Comparison of ENCODE assay signal across 9 mouse cellular contexts in genomic region chr8:92364148-92364775, GRCm38 (mm10). TPM values are rescaled to one million over a fixed set of nuclear protein-coding genes. Genes with fewer than 3 reads are reported as not detected.
DNase-seq lines count a peak whose midpoint lies in the region; ATAC-seq and TF ChIP-seq lines count a peak whose summit lies in the region.
"Had no signal": no experiment of that assay in that cellular context is flagged by ENCODE, and none has a peak within 500 bp of the region (broad histone marks: within the 10 kb centered on the region; RNA-seq: fewer than 3 reads in every experiment).

No protein-coding gene starts in this region.

- no peak overlapping the region for H3K27ac ChIP-seq in left cerebral cortex, adult 2 months
- 0 out of 2 replicates have a peak overlapping the region, but pooled peaks have one; percentile 22 for H3K27ac ChIP-seq in heart, embryonic 11.5 days (ENCODE audit: low read depth, low read length)
- H3K27ac ChIP-seq in kidney, postnatal 0 days: no peak overlapping the region

- no peak for TF ChIP-seq POLR2A in brain, embryonic 14.5 days (IDR thresholded peaks at IDR 0.05; ENCODE audit: borderline replicate concordance, extremely low read depth, insufficient read depth, insufficient read length, poor library complexity, severe bottlenecking)

- peaks cover 78% of the 10 kb centered on the region for H3K27me3 ChIP-seq in heart, embryonic 11.5 days (ENCODE audit: control insufficient read depth, insufficient read depth, low read length)
- peaks cover 73% of the 10 kb centered on the region for H3K27me3 ChIP-seq in kidney, postnatal 0 days (ENCODE audit: insufficient read depth, low read length)
- peaks cover 8% of the 10 kb centered on the region; the same call in 1 of the 2 replicates for H3K27me3 ChIP-seq in splenic B cell, adult 2 months (ENCODE audit: control insufficient read depth, insufficient read depth, low read length, poor library complexity, severe bottlenecking)

- peak; percentile 44 for TF ChIP-seq CTCF in left cerebral cortex, adult 2 months (IDR thresholded peaks at IDR 0.05)
- peak; percentile 60; the same call in 1 of the 2 replicates for TF ChIP-seq CTCF in brain, embryonic 14.5 days (IDR thresholded peaks at IDR 0.05; ENCODE audit: borderline replicate concordance, extremely low read depth, insufficient read depth, insufficient read length)
- TF ChIP-seq CTCF in kidney, postnatal 0 days (IDR thresholded peaks at IDR 0.05; ENCODE audit: low read depth): peak; percentile 59

- no peak for ATAC-seq in heart, embryonic 11.5 days (replicated peaks; ENCODE audit: insufficient number of reproducible peaks, low FRiP score, low TSS enrichment)
- no peak for ATAC-seq in kidney, postnatal 0 days (replicated peaks; ENCODE audit: low FRiP score, low read depth)

- H3K9ac ChIP-seq in heart, embryonic 11.5 days (ENCODE audit: low read depth, low read length): peak overlapping the region; percentile 61
- no peak overlapping the region for H3K9ac ChIP-seq in kidney, postnatal 0 days (ENCODE audit: low read depth, low read length)

- peak overlapping the region; percentile 57 for H3K4me2 ChIP-seq in heart, embryonic 11.5 days
- peak overlapping the region; percentile 21; the same call in 1 of the 2 replicates for H3K4me2 ChIP-seq in kidney, postnatal 0 days (ENCODE audit: low read length)

- H3K4me3 ChIP-seq in left cerebral cortex, adult 2 months: no peak overlapping the region
- H3K4me3 ChIP-seq in heart, embryonic 11.5 days (ENCODE audit: low read depth, low read length): peak overlapping the region; percentile 27
- H3K4me3 ChIP-seq in kidney, postnatal 0 days (replicated peaks; ENCODE audit: low read depth, low read length): 0 out of 2 replicates have a peak overlapping the region, but pooled peaks have one; percentile 1

- no peak for DNase-seq in left cerebral cortex, adult 2 months (ENCODE audit: extremely low spot score in 1 of 2, low spot score in 2 of 2)
- no peak for DNase-seq in left cerebral cortex, adult 8-10 months (ENCODE audit: low spot score in 2 of 2)
- DNase-seq in brain, embryonic 14.5 days (ENCODE audit: low read depth): peak; percentile 66
- DNase-seq in kidney, postnatal 0 days (ENCODE audit: low spot score): peak; percentile 65
- peak; percentile 82 for DNase-seq in lung, postnatal 25 days (ENCODE audit: low spot score)
- DNase-seq in splenic B cell, adult 2 months (ENCODE audit: low read depth, low spot score): peak; percentile 48
- no peak for DNase-seq in adipocyte (ENCODE audit: low spot score)

- H3K9me3 ChIP-seq in heart, embryonic 11.5 days (replicated peaks; ENCODE audit: control insufficient read depth, low read length): no peaks in the 10 kb centered on the region
- H3K9me3 ChIP-seq in kidney, postnatal 0 days (replicated peaks; ENCODE audit: low read length): no peaks in the 10 kb centered on the region

- no peaks in the 10 kb centered on the region for H3K36me3 ChIP-seq in heart, embryonic 11.5 days (ENCODE audit: control insufficient read depth, insufficient read depth, low read length)
- no peaks in the 10 kb centered on the region for H3K36me3 ChIP-seq in kidney, postnatal 0 days (ENCODE audit: insufficient read depth, low read length)
- H3K36me3 ChIP-seq in splenic B cell, adult 2 months (ENCODE audit: control insufficient read depth, insufficient read depth, low read length, poor library complexity, severe bottlenecking): no peaks in the 10 kb centered on the region

- peaks cover 24% of the 10 kb centered on the region for H3K4me1 ChIP-seq in heart, embryonic 11.5 days (ENCODE audit: control insufficient read depth, insufficient read depth, low read length)
- H3K4me1 ChIP-seq in kidney, postnatal 0 days (replicated peaks; ENCODE audit: insufficient read depth, low read length): no peaks in the 10 kb centered on the region; the same call in 1 of the 2 replicates

- WGBS in heart, embryonic 11.5 days (ENCODE audit: insufficient replicate concordance): 12% methylated on average over 20 of the region's 20 CpGs
- 10% methylated on average over 20 of the region's 20 CpGs for WGBS in kidney, postnatal 0 days

- intact Hi-C loops in left cerebral cortex, adult 2 months (cut with DNase I): loop anchor here (5.0 to 10.0 kb wide), 2 partner anchors 358 to 1169 kb away; partner anchors contain the start of gene Aktip

RNA-seq across cellular contexts. Expression of gene Irx5, which starts 6.8 kb away (rescaled TPM):
- total RNA-seq in left cerebral cortex, adult 2 months (2021): under 1 TPM in 1 of 2 experiments, not detected in 1; 0.14 TPM
- under 1 TPM in 3 of 4 experiments, not detected in 1; 0.30 to 0.35 (median 0.30) TPM for total RNA-seq in left cerebral cortex, adult 8-10 months (2022)
- polyA plus RNA-seq in brain, embryonic 14.5 days (2012; rRNA removed): 15.7 and 26.1 TPM in 2 replicates
- polyA plus RNA-seq in heart, embryonic 11.5 days (2014; fragmentation: Nextera tagmentation; extraction: Ambion mirVana): 11.2 TPM in 2 replicates
- 3.0 and 3.9 TPM in 2 replicates for polyA plus RNA-seq in kidney, postnatal 0 days (2015; fragmentation: Nextera tagmentation; extraction: Ambion mirVana)
- polyA plus RNA-seq: liver, embryonic 16.5 days had no signal

Comparison
In these comparisons a context has a peak if more than half of its experiments do, and no peak if none do; other contexts are left out.
1. DNase-seq: peak in brain, embryonic 14.5 days (single experiment), kidney, postnatal 0 days (single experiment), lung, postnatal 25 days (single experiment) and splenic B cell, adult 2 months (single experiment); none in left cerebral cortex, adult 2 months (0 of 2), left cerebral cortex, adult 8-10 months (0 of 2) and adipocyte (single experiment).
2. Peak in every context shown above with its lines, with median percentiles within 50 percentile points of each other: CTCF ChIP-seq.